Mouse (Mus musculus) inflammation-experienced regulatory T-cells (primary cell): Measurements from ENCODE around the gene Pfn4. TPM values are rescaled to one million over a fixed set of nuclear protein-coding genes. Genes with fewer than 3 reads are reported as not detected.

ENCODE experiments used
- polyA plus RNA-seq, 2 experiments: library from polyadenylated mRNA; unstranded; fragments of 100-300 nt; shearing (Covaris generic); gene quantifications; one replicate each; pipeline ENCODE4 v1.2.1; 2017

Gene Pfn4
- under 1 TPM in 1 of 2 experiments, not detected in 1; 0.25 TPM for polyA plus RNA-seq

DNA sequence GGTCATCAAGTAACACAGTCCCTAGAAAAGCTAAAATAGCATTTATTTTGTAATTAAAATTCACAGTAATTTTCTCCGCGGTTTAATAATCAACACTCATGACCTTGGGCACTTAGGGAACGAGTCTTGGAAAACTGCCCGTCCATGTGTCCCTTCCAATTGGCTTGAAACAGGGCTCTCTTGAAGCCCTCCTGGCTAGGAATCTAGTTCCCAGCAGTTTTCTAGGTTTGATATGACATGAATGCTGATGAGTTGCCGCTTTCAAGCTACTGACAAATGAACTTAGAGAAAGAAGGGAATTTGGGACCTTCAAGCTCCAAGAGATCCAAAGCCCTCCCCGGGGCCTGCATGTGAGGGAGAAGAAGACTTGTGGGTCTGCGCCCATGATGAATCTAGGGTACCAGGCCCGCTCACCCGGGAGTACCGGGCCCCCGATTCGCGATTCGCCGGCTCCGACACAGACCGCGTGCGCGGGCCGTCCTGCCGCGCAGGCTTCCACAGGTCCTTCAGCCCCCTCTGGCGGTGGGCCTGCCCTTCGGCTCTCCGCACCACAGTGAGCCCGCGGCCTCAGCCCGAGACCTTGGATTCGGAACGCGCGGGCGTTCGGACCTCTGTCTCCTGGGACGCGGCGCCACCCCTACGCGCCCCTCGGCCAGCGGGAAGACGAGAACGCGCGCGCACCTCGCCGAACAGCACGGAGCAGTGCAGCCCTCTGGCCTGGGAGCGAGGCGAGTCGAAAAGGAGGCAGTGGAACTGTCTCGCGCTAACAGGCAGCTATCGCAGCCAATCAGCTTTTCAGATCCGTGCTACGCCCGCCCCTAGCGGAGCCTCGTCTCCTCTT lies at the start of gene Pfn4, which contains the start of gene Fam228b:
Pfn4 (plus strand) TSS at position 531 of the 841 bp plus-strand sequence.
Fam228b (minus strand) TSS at position 776 of the 841 bp plus-strand sequence.

GRCm38 (mm10) chr12:4738031-4738576 lies 30.7 kb upstream of the Pfn4 start, which contains the start of gene Fam228a:
Fam228a (minus strand) TSS chr12:4738430.

DNA sequence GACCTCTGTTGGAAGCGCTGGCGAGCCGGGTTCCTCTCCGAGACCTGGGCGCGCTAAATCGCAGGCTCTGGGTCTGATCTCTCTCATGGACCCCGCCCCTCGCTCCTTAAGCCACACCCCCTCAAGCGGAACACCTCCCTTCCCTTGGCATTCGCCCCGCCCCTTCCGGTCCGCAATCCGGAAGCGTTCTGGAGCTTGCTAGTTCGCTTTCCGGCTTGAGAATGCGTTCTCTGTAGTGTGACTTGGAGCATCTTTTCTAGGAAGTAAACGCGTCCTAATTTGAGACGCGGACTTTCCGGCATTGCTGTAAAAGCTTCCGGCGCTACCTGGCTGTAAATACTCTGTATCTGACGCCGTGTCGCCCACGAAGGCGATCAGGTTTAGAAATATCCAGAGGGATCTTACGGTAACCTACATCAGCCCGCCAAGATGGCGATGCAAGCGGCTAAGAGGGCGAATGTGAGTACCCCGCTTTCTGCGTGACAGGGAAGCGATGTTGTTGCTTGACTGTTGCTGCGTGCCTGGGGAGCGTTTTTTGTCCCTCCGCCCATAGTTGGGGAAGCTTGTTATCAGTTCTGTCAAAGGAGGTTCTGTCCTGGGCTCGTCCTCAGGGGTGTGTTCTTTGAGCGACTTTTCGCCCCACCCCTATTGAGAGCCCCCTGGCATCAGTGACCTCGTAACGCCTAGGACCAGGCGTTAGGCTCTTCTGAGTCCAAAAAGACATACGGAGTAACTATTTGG lies 48.7 kb downstream of the Pfn4 start, which contains the start of gene Sf3b6:
Sf3b6 (plus strand) TSS at position 184 of the 741 bp plus-strand sequence.

Other genes starting within 250 kb of the Pfn4 start
- 100 to 1,000 TPM; 150 to 164 TPM for gene Itsn2, start 176.4 kb upstream of the Pfn4 start, polyA plus RNA-seq
- not detected for gene Gm3625, start 176.1 kb upstream of the Pfn4 start, polyA plus RNA-seq
- under 1 TPM; 0.25 to 0.94 TPM for gene Fam228a, start 30.6 kb upstream of the Pfn4 start, polyA plus RNA-seq
- 1 to 10 TPM in 1 of 2 experiments, under 1 TPM in 1; 0.43 to 1.0 TPM for gene Fam228b, start 245 bp downstream of the Pfn4 start, polyA plus RNA-seq
- gene Sf3b6, start 48.5 kb downstream of the Pfn4 start, polyA plus RNA-seq: 100 to 1,000 TPM; 373 to 386 TPM
- not detected for gene Fkbp1b, start 72.6 kb downstream of the Pfn4 start, polyA plus RNA-seq
- gene Wdcp, start 74.3 kb downstream of the Pfn4 start, polyA plus RNA-seq: 10 to 100 TPM in 1 of 2 experiments, 1 to 10 TPM in 1; 7.4 to 19.2 TPM
- 1 to 10 TPM in 1 of 2 experiments, under 1 TPM in 1; 0.60 to 1.3 TPM for gene Mfsd2b, start 105.3 kb downstream of the Pfn4 start, polyA plus RNA-seq
- 10 to 100 TPM; 34.2 to 39.2 TPM for gene Ubxn2a, start 138.7 kb downstream of the Pfn4 start, polyA plus RNA-seq
- gene Atad2b, start 148.3 kb downstream of the Pfn4 start, polyA plus RNA-seq: 10 to 100 TPM; 46.1 to 58.1 TPM